Mouse (Mus musculus) kidney, adult 2 months (tissue): ENCODE measurements at regions not wholly inside any gene's neighbourhood (a gene's known extent, or its start where the extent isn't known, plus 50 kb on each side); places are given as distances from the start of the nearest gene placed in this dataset.

ENCODE experiments used
- CTCF ChIP-seq: fragments of 200-500 bp; conservative IDR thresholded peaks from 2 replicates; pipeline ENCODE4 v1.5.1; 2011; ENCODE audit warnings: low read depth, mild to moderate bottlenecking, control low read depth, low read length, moderate library complexity, mixed read lengths; ENCODE audit not compliant: insufficient read depth, insufficient read length
- POLR2A ChIP-seq: fragments of 200-500 bp; IDR thresholded peaks from one replicate; pipeline ENCODE4 v1.6.1; 2011; ENCODE audit warnings: low read depth, low read length, control low read depth

- TF ChIP-seq CTCF (peak; percentile 37), POLR2A (no peak)
Measured at GRCm38 (mm10) chr5:75736318-75736717, 161.6 kb downstream of the Kit start.
